Mouse (Mus musculus): Measurements from ENCODE around the gene Srgap1.

Gene Srgap1

DNA sequence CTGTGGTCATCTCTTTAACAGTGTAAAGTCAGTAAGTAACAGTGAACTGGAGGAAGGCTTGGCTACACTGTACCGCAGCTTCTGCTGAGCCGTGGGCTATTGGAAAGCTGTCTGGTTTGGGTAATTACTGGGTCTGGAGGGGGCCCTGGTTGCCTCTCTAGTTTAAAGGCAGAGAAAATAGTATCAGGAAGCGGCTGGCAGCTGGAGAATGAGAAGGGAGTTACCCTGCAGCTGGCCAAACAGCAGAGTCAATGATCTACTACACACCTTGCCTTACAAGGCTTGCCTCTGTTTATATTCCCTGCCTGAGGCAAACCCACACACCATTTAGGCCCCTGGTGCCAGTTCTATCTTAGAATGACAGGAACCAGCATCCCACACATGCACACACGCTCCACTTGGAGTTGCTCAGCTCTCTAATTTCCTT is 174.0 kb downstream of the Srgap1 start:
- DNase-seq: no peak

DNA sequence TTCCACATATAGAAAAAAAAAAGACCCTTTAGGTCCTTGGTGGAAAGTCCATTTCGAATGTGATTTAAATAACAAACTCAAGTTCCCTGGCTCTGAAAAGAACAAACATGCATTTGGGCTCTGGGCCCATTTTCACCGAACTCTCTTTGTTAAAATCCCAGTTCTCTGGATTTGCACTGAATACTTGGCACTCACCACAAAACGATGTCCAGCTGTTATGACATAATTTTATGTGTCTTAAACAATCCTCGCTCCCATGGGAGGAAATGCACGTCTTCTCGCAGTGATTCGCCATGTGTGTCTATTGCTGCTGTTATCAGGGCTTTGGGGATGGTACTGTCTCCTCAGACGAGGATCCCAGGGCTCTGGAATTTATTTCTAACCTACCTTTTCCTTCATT is 177.2 kb downstream of the Srgap1 start:
- peak; percentile 31 to 40 for DNase-seq

DNA sequence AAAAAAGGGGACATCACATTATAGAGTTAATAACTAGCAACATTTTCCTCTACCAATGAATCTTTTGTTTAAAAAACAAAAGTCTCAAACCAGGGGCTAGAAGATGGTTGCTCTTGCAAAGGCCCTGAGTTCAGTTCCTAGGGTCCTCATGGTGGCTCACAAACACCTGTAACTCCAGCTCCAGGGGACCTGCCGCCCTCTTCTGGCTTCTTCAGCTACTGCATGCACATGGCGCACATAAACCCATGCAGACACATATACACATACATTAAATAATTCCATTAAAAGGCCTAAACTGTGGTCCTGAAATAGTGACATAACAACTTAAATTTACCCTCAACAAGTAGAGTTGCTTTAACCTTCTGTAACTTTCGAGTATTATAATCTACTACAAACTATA is 178.9 kb downstream of the Srgap1 start:
- DNase-seq: no peak

- no peak for DNase-seq
Observed at GRCm38 (mm10) chr10:121865503-121866239, 181.4 kb downstream of the Srgap1 start.

- no peak for DNase-seq
Observed at GRCm38 (mm10) chr10:121860924-121861323, 186.2 kb downstream of the Srgap1 start.

- DNase-seq: no peak
Observed at GRCm38 (mm10) chr10:121859803-121860571, 187.1 kb downstream of the Srgap1 start.

- DNase-seq: no peak
Observed at GRCm38 (mm10) chr10:121858911-121859310, 188.2 kb downstream of the Srgap1 start.

DNA sequence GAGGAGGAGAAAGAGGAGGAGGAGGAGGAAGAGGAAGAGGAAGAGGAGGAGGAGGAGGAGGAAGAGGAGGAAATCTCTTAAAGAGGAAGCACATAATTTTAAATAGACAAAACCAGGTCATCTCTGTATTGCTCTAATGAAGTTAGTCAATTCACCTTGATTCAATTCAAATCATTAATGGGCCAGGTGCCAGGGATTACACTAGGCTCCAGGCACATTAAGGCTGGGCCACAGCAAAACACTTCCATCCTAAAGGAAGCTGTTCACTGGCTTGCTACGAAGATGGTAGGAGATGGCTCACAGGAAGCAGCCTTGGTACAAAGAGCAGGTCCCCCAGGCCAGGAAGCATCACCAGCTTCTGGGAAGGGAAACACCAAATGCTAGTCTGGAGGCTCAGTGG is 189.0 kb downstream of the Srgap1 start:
- DNase-seq: no peak

- DNase-seq: peak in 1 of 2 experiments; percentile 26
Observed at GRCm38 (mm10) chr10:121855863-121856446, 191.2 kb downstream of the Srgap1 start.

- no peak for DNase-seq
Observed at GRCm38 (mm10) chr10:121853385-121853808, 193.7 kb downstream of the Srgap1 start.

GRCm38 (mm10) chr10:121849496-121849895 is 197.6 kb downstream of the Srgap1 start:
- DNase-seq: peak in 1 of 2 experiments; percentile 33

GRCm38 (mm10) chr10:121845677-121846076 is 201.4 kb downstream of the Srgap1 start:
- no peak for DNase-seq

DNA sequence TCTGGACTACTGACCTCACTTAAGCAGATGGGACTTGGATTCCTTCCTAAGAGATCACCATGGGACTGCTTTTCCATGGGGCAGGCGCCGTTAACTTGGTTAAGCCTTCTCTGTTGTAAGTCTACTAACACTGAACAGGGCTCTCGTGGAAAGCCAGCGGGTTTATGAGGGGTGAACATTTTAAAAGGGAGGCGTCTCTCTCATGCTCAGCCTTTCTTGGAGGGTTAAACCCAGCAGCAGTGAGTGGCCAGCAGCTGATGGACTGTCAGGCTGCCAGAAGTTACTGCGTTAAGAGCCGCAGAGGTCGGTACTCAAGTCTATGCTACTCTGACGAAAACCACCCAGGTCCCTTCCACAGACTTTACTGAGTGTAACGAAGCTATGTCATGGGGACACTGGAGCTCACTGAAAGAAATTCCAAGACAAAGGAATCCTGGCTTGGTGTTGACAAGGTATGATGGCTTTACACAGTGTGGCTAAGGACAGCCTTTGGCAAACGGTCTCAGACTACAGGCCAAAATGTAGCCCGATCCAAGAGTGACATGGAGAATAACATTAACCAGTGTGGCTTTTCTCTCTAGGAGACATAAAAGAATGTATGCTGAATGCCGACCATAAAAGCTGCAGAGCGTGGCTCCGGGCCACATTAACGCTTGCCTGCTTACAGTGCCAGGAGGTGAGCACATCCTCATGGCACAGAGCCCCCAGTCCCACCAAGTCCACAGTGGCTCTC is 209.8 kb downstream of the Srgap1 start:
- DNase-seq: peak; percentile 37 to 70

DNA sequence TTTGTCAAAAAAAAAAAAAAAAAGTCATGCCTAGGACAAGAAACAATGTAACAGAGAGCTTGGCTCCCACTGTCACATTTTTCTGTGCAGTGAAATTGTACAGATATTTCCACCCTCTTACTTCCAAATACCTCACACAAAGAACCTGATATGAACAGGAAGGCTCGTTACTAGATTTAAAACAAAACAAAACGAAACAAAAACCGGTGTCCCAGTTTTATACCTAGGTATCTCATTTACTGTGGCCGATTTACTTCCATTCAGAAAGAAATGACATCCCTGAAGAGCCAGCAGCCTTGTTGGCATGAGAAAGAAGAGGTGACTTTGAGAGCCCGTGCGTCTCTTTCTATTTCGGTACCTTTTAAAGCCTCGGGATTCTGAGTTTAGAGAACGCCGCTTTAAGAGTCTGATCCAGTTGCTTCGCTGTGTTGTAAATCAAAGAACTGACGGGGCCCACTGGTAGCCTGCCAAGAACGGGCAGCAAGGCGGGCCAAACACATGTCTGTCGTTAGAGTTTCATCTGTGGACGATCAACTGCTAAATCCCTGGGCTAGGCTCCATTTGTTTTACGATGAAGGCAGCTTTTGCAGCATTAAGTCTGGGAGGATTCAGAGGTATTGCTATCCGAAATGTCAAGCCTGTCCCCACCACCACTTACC is 210.5 kb downstream of the Srgap1 start:
- peak; percentile 65 to 83 for DNase-seq

DNA sequence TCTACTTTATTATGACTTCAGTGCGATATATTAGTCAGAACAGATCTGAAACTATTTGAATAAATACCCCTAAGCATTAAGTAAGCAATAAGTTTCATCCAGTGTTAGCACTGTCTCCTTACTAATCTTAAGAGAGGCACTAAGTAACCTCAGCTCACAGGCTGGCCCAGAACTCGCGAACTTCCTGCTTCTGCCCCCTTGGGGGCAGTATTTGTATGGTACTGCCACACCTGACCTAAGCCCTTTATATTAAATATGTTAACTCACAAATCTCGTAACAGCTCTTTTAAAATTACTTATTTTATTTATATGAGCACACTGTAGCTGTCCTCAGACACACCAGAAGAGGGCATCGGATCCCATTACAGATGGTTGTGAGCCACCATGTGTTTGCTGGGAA is 213.7 kb downstream of the Srgap1 start:
- DNase-seq: no peak

GRCm38 (mm10) chr10:121830335-121831307 is 216.5 kb downstream of the Srgap1 start:
- no peak for DNase-seq

GRCm38 (mm10) chr10:121829800-121830303 is 217.3 kb downstream of the Srgap1 start:
- no peak for DNase-seq

- DNase-seq: no peak
Observed at GRCm38 (mm10) chr10:121829034-121829433, 218.1 kb downstream of the Srgap1 start.

DNA sequence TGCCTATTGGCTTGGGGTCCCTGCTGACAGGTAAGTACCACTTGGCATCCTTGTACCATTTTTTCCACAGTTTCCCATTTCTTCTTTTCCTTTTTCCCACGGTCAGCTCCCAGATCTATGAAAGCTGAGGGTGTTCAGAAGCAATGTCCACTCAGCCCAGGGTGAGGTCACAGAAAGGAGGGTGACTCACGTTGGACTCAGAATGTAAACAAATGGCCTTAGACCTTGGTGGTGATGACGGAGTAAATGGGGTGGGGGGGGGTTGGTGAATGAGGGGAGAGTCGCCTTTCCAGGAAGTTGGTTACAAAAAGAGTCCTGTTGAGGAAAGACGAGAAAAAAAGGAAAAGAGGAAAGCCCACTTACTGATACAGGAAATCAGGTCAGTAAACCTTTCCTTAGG is 224.4 kb downstream of the Srgap1 start:
- no peak for DNase-seq

DNA sequence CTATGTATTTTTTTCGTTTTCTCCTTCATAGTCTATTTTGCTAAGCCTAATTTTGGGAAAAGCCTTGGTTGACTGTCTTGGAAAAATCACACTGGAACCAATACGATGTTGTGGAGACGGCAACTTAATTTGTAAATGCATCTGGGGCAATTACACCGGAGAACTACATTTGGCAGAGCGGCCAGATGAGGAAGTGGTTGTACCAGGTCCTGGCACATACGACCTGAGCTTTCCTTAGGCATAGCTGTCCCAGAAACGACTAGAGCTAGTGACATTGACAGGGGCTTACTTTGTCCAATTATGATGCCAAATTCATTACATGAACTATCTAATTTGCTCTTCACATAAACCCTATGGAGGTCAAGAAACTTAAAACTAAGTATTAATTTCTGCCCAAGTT is 226.3 kb downstream of the Srgap1 start:
- DNase-seq: no peak

DNA sequence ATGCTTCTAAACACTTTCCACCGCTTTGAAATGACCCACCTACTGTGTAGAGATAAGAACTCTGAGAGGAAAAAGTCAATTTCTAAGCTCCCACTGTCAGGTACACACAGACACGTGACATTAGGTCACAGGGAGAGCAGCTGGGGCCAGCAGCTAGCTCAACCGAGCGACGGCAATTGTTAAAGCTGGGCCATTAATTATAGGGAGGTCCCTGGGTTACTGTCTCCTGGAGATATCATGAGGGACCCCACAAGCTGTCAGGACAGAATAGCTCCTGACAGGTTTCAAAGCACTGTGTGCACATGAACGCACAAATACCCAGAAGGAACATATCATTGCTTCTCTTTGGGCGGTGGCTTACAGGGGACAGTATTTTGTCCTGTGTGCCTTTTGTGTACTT is 229.1 kb downstream of the Srgap1 start:
- no peak for DNase-seq

Data from lung, postnatal 4 days (tissue).